Mouse (Mus musculus) kidney, adult 9 months (tissue): Measurements from ENCODE around the gene Jak1.
"Not testable (repeated sequence)": the region's sequence is repeated elsewhere in the genome, so short reads cannot be mapped to it uniquely, and the experiment has no call there.

Experiments used
- DNase-seq: peaks from one replicate; pipeline ENCODE4 v3.0.0; 2022

Jak1 gene

DNA sequence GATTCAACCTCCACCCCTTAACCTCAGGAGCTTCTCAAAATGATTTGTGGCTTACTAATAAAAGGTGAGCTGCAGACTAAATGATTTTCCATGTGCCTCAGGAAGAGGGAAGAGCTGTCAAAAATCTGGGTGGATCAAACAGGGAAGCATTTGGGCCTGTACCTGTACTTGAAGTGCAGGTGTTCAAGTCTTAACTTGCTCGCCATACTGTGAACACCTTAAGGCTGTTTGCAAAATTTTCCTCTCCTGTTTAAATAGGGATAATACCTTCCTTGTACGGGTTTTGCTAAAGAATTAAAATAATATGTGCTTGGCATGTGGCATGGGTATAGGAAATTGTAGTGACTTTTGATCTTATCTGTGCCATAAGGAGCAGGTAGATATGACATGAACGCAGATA lies 5.7 kb upstream of the Jak1 start:
- no peak for DNase-seq

DNA sequence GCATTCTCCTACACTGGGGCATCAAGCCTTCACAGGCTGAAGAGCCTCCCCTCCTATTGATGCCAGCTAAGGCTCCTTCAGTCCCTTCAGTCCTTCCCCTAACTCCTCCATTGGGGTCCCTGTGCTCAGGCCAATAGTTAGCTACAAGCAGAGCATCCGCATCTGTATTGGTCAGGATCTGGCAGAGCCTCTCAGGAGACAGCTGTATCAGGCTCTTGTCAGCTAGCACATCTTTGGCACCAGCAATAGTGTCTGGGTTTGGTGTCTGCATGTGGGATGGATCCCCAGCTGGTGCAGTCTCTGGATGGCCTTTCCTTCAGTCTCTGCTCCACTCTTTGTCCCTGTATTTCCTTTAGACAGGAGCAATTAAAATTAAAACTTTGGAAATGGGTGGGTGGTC lies 3.4 kb upstream of the Jak1 start:
- not testable (repeated sequence) for DNase-seq

DNA sequence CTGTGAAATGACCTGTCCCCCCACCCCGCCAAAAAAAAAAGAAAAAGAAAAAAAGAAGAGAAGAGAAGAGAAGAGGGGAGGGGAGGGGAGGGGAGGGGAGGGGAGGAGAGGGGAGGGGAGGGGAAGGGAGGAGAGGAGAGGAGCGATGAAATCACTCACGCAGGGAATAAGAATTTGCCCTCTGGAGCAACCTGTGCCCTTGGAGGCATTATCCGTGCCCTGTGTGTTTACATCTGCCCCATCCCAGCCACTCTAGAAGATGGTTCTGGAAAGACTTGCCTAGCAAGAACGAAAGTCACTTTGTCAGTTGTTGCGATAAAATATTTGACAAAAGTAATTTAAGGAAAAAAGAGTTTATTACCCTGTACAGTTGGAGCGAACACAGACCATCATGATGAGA lies 441 bp upstream of the Jak1 start:
- peak; percentile 39 for DNase-seq

GRCm38 (mm10) chr4:101263968-101264740 lies 928 bp downstream of the Jak1 start:
- no peak for DNase-seq

GRCm38 (mm10) chr4:101261596-101261995 lies 3.5 kb downstream of the Jak1 start:
- DNase-seq: no peak

- no peak for DNase-seq
Measured at GRCm38 (mm10) chr4:101260744-101261291, 4.3 kb downstream of the Jak1 start.

DNA sequence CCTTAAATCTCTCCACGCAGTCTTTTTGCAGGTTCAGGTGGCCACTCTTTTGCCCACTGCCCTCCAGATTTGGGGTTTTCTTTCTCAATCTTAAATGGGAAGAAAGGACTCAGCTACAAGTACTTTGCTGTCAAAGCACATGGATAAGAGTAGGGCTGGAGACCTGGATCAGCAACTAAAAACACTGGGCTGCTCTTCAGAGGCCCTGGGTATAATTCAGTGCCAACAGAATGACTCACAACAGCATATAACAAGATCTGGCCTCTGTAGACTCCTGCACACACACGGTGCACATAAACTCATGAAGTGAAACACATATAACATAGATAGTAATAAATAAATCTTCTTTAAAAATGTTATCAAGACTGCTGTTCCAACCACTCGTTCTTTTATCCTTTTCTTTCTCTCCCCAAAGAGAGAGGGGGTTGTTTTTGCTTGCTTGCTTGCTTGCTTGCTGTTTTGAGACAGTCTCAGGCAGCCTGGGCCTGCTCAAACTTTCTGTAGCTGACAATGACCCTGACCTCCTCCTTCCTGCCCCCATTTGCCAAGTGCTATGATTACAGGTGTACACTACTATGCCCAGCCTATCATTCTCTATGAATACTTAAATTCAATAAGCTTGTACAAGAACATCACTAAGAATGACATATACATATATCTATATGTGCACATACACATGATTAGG lies 8.4 kb downstream of the Jak1 start:
- DNase-seq: no peak

- DNase-seq: no peak
Measured at GRCm38 (mm10) chr4:101254606-101255349, 10.3 kb downstream of the Jak1 start.

- no peak for DNase-seq
Measured at GRCm38 (mm10) chr4:101254015-101254414, 11.1 kb downstream of the Jak1 start.

- peak; percentile 36 for DNase-seq
Measured at GRCm38 (mm10) chr4:101252781-101253622, 12.1 kb downstream of the Jak1 start.

GRCm38 (mm10) chr4:101252016-101252415 lies 13.1 kb downstream of the Jak1 start:
- no peak for DNase-seq

- no peak for DNase-seq
Measured at GRCm38 (mm10) chr4:101249977-101250743, 14.9 kb downstream of the Jak1 start.

- no peak for DNase-seq
Measured at GRCm38 (mm10) chr4:101247355-101247754, 17.7 kb downstream of the Jak1 start.

GRCm38 (mm10) chr4:101246569-101246968 lies 18.5 kb downstream of the Jak1 start:
- DNase-seq: no peak

GRCm38 (mm10) chr4:101244257-101245011 lies 20.6 kb downstream of the Jak1 start:
- DNase-seq: no peak

DNA sequence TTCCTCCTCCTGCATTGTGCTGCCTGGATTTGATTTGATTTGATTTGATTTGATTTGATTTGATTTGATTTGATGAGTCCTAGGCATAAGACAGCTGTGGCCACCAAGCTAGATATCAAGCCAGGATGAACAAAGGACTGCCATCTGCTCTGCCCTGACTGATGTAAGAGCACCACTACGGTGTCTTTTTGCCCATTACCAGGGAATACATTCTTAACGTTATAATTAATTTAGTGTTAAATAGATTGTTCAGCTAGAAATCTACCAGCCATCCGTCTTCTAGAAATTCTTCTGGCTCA lies 24.3 kb downstream of the Jak1 start:
- no peak for DNase-seq

GRCm38 (mm10) chr4:101240163-101240874 lies 24.8 kb downstream of the Jak1 start:
- DNase-seq: no peak

GRCm38 (mm10) chr4:101239313-101240162 lies 25.5 kb downstream of the Jak1 start:
- DNase-seq: no peak

DNA sequence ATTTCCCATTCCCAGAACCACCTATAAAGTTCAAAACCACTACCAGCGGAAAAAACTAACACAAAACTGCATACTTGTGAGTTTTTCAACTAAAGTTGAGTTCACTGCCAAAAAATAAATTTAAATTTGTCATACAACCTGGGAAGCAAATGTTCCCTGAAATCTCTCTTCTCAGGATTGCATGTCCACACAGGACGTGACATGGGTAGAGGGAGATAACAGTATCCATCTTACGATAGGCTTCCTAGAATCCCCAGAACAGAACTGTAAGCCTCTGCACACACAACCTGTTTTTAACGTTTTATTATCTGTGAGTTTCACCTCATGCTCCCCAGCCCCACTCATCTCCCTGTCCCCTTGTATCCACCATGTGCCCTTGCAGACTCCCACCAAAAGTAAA lies 26.5 kb downstream of the Jak1 start:
- DNase-seq: no peak
